Mouse (Mus musculus): ENCODE measurements at regions not wholly inside any gene's neighbourhood (a gene's known extent, or its start where the extent isn't known, plus 50 kb on each side); places are given as distances from the start of the nearest gene placed in this dataset.

- Histone ChIP-seq H3K4me1 (ENCODE audit: control insufficient read depth in 2 of 2, insufficient read depth in 2 of 2, low read length in 2 of 2, poor library complexity in 1 of 2) (no peaks in the 10 kb centered on the region), H3K9ac (ENCODE audit: insufficient read depth, low read depth, low read length, poor library complexity, severe bottlenecking) (no peak overlapping the region), H3K27ac (ENCODE audit: insufficient read depth, low read depth, low read length, poor library complexity, severe bottlenecking) (no peak overlapping the region), H3K4me3 (ENCODE audit: insufficient read depth in 1 of 2, low read depth in 1 of 2, low read length in 2 of 2, poor library complexity in 1 of 2, severe bottlenecking in 1 of 2) (no peak overlapping the region), H3K9me3 (ENCODE audit: control insufficient read depth, insufficient read depth, low read depth, low read length) (no peaks in the 10 kb centered on the region), H3K36me3 (ENCODE audit: control insufficient read depth, insufficient read depth, low read length, poor library complexity, severe bottlenecking) (no peaks in the 10 kb centered on the region)
- DNase-seq (ENCODE audit: low read depth, low spot score) = no peak
- in situ Hi-C loops (cut with MboI; ENCODE audit: low sequenced_read_pairs in 2 of 2, unreplicated experiment in 2 of 2) = no loop called here
- TF ChIP-seq HCFC1 (IDR thresholded peaks at IDR 0.05; ENCODE audit: borderline replicate concordance, insufficient read depth, low read length) (no peak), ZC3H11A (IDR thresholded peaks at IDR 0.05; ENCODE audit: borderline replicate concordance, low read depth, low read length) (no peak), CHD2 (IDR thresholded peaks at IDR 0.05; ENCODE audit: low read depth, low read length) (no peak), ZNF384 (IDR thresholded peaks at IDR 0.05; ENCODE audit: low read depth, low read length) (no peak), MAFK (IDR thresholded peaks at IDR 0.05; ENCODE audit: insufficient read depth, low read depth, low read length) (no peak)
These were observed 576.3 kb upstream of the Zeb2 start for GRCm38 (mm10) chr2:45693291-45694020.

GRCm38 (mm10) chr2:45692819-45693218, 575.6 kb upstream of the Zeb2 start:
- Histone ChIP-seq H3K27ac (ENCODE audit: insufficient read depth, low read depth, low read length, poor library complexity, severe bottlenecking) (no peak overlapping the region), H3K9me3 (ENCODE audit: control insufficient read depth, insufficient read depth, low read depth, low read length) (no peaks in the 10 kb centered on the region), H3K4me3 (ENCODE audit: insufficient read depth in 1 of 2, low read depth in 1 of 2, low read length in 2 of 2, poor library complexity in 1 of 2, severe bottlenecking in 1 of 2) (no peak overlapping the region), H3K36me3 (ENCODE audit: control insufficient read depth, insufficient read depth, low read length, poor library complexity, severe bottlenecking) (no peaks in the 10 kb centered on the region), H3K9ac (ENCODE audit: insufficient read depth, low read depth, low read length, poor library complexity, severe bottlenecking) (no peak overlapping the region), H3K4me1 (ENCODE audit: control insufficient read depth in 2 of 2, insufficient read depth in 2 of 2, low read length in 2 of 2, poor library complexity in 1 of 2) (no peaks in the 10 kb centered on the region)
- in situ Hi-C loops (cut with MboI; ENCODE audit: low sequenced_read_pairs in 2 of 2, unreplicated experiment in 2 of 2) = no loop called here
- DNase-seq (ENCODE audit: low read depth, low spot score) = no peak
- TF ChIP-seq CHD2 (IDR thresholded peaks at IDR 0.05; ENCODE audit: low read depth, low read length) (no peak), HCFC1 (IDR thresholded peaks at IDR 0.05; ENCODE audit: borderline replicate concordance, insufficient read depth, low read length) (no peak), MAFK (IDR thresholded peaks at IDR 0.05; ENCODE audit: insufficient read depth, low read depth, low read length) (no peak), ZNF384 (IDR thresholded peaks at IDR 0.05; ENCODE audit: low read depth, low read length) (no peak), ZC3H11A (IDR thresholded peaks at IDR 0.05; ENCODE audit: borderline replicate concordance, low read depth, low read length) (no peak)

GRCm38 (mm10) chr2:45688996-45689395, 571.8 kb upstream of the Zeb2 start:
- Histone ChIP-seq H3K27ac (ENCODE audit: insufficient read depth, low read depth, low read length, poor library complexity, severe bottlenecking) (no peak overlapping the region), H3K9me3 (ENCODE audit: control insufficient read depth, insufficient read depth, low read depth, low read length) (no peaks in the 10 kb centered on the region), H3K4me1 (ENCODE audit: control insufficient read depth in 2 of 2, insufficient read depth in 2 of 2, low read length in 2 of 2, poor library complexity in 1 of 2) (no peaks in the 10 kb centered on the region), H3K9ac (ENCODE audit: insufficient read depth, low read depth, low read length, poor library complexity, severe bottlenecking) (no peak overlapping the region), H3K36me3 (ENCODE audit: control insufficient read depth, insufficient read depth, low read length, poor library complexity, severe bottlenecking) (no peaks in the 10 kb centered on the region), H3K4me3 (ENCODE audit: insufficient read depth in 1 of 2, low read depth in 1 of 2, low read length in 2 of 2, poor library complexity in 1 of 2, severe bottlenecking in 1 of 2) (no peak overlapping the region)
- DNase-seq (ENCODE audit: low read depth, low spot score) = no peak
- TF ChIP-seq ZC3H11A (IDR thresholded peaks at IDR 0.05; ENCODE audit: borderline replicate concordance, low read depth, low read length) (no peak), CHD2 (IDR thresholded peaks at IDR 0.05; ENCODE audit: low read depth, low read length) (no peak), ZNF384 (IDR thresholded peaks at IDR 0.05; ENCODE audit: low read depth, low read length) (no peak), MAFK (IDR thresholded peaks at IDR 0.05; ENCODE audit: insufficient read depth, low read depth, low read length) (no peak), HCFC1 (IDR thresholded peaks at IDR 0.05; ENCODE audit: borderline replicate concordance, insufficient read depth, low read length) (no peak)
- in situ Hi-C loops (cut with MboI; ENCODE audit: low sequenced_read_pairs in 2 of 2, unreplicated experiment in 2 of 2) = no loop called here

- no peak for DNase-seq (ENCODE audit: low read depth, low spot score)
- Histone ChIP-seq H3K4me1 (ENCODE audit: control insufficient read depth in 2 of 2, insufficient read depth in 2 of 2, low read length in 2 of 2, poor library complexity in 1 of 2) (no peaks in the 10 kb centered on the region), H3K4me3 (ENCODE audit: insufficient read depth in 1 of 2, low read depth in 1 of 2, low read length in 2 of 2, poor library complexity in 1 of 2, severe bottlenecking in 1 of 2) (no peak overlapping the region), H3K27ac (ENCODE audit: insufficient read depth, low read depth, low read length, poor library complexity, severe bottlenecking) (no peak overlapping the region), H3K36me3 (ENCODE audit: control insufficient read depth, insufficient read depth, low read length, poor library complexity, severe bottlenecking) (no peaks in the 10 kb centered on the region), H3K9ac (ENCODE audit: insufficient read depth, low read depth, low read length, poor library complexity, severe bottlenecking) (no peak overlapping the region), H3K9me3 (ENCODE audit: control insufficient read depth, insufficient read depth, low read depth, low read length) (no peaks in the 10 kb centered on the region)
- in situ Hi-C loops (cut with MboI; ENCODE audit: low sequenced_read_pairs in 2 of 2, unreplicated experiment in 2 of 2) = no loop called here
- TF ChIP-seq HCFC1 (IDR thresholded peaks at IDR 0.05; ENCODE audit: borderline replicate concordance, insufficient read depth, low read length) (no peak), ZNF384 (IDR thresholded peaks at IDR 0.05; ENCODE audit: low read depth, low read length) (no peak), CHD2 (IDR thresholded peaks at IDR 0.05; ENCODE audit: low read depth, low read length) (no peak), ZC3H11A (IDR thresholded peaks at IDR 0.05; ENCODE audit: borderline replicate concordance, low read depth, low read length) (no peak), MAFK (IDR thresholded peaks at IDR 0.05; ENCODE audit: insufficient read depth, low read depth, low read length) (no peak)
These were observed 564.1 kb upstream of the Zeb2 start for GRCm38 (mm10) chr2:45681251-45681650.

All from ES-E14 (cell line).